Mouse (Mus musculus) heart, embryonic 14.5 days (tissue): ENCODE results near the gene Trpd52l3. TPM values are rescaled to one million over a fixed set of nuclear protein-coding genes. Genes with fewer than 3 reads are reported as not detected.

ENCODE experiments used
- ATAC-seq: fragments of 200-750 bp; cut with Nextera tagmentation; 2 replicates; pipeline ENCODE4 v1.8.0; 2017; ENCODE audit warnings: low read depth, moderate TSS enrichment; ENCODE audit not compliant: insufficient number of reproducible peaks, insufficient read depth, low FRiP score
- H3K27ac ChIP-seq, 2 experiments: fragments of 200-500 bp in 1 of 2; fragments of 300-500 bp in 1 of 2; sonication (generic) in 1 of 2; replicated peaks in 1 of 2; 2 replicates each; pipeline ENCODE4 v1.5.1; 2012 to 2014; ENCODE audit warnings: low read depth in 2 of 2, low read length in 2 of 2, control low read depth in 1 of 2, mild to moderate bottlenecking in 1 of 2, mixed read lengths in 1 of 2; ENCODE audit not compliant: control insufficient read depth in 1 of 2, insufficient read depth in 1 of 2
- H3K27me3 ChIP-seq: fragments of 300-500 bp; sonication (generic); 2 replicates; pipeline ENCODE4 v1.6.1; 2014; ENCODE audit warnings: mild to moderate bottlenecking, low read length, control low read depth; ENCODE audit not compliant: control insufficient read depth, insufficient read depth
- H3K36me3 ChIP-seq: fragments of 300-500 bp; sonication (generic); 2 replicates; pipeline ENCODE4 v1.6.1; 2014; ENCODE audit warnings: mild to moderate bottlenecking, control low read depth, low read length, mixed read lengths; ENCODE audit not compliant: control insufficient read depth, insufficient read depth
- H3K4me1 ChIP-seq, 2 experiments: fragments of 200-500 bp in 1 of 2; fragments of 300-500 bp in 1 of 2; sonication (generic) in 1 of 2; 2 replicates each; pipeline ENCODE4 v1.6.1; 2012 to 2014; ENCODE audit warnings: low read length in 2 of 2, control low read depth in 1 of 2, mixed read lengths in 1 of 2; ENCODE audit not compliant: control insufficient read depth in 2 of 2, insufficient read depth in 2 of 2
- H3K4me2 ChIP-seq: fragments of 300-500 bp; sonication (generic); 2 replicates; pipeline ENCODE4 v1.6.1; 2014; ENCODE audit warnings: mild to moderate bottlenecking, low read length
- H3K4me3 ChIP-seq, 2 experiments: fragments of 200-500 bp in 1 of 2; fragments of 300-500 bp in 1 of 2; sonication (generic) in 1 of 2; 2 replicates each; pipeline ENCODE4 v1.5.1; 2012 to 2014; ENCODE audit warnings: low read length in 2 of 2, mild to moderate bottlenecking in 2 of 2, control low read depth in 1 of 2, low read depth in 1 of 2, moderate library complexity in 1 of 2; ENCODE audit not compliant: control insufficient read depth in 1 of 2, insufficient read depth in 1 of 2
- H3K9ac ChIP-seq: fragments of 300-500 bp; sonication (generic); 2 replicates; pipeline ENCODE4 v1.6.1; 2014; ENCODE audit warnings: mild to moderate bottlenecking, low read length
- H3K9me3 ChIP-seq: fragments of 300-500 bp; sonication (generic); 2 replicates; pipeline ENCODE4 v1.6.1; 2016; ENCODE audit warnings: low read length, control low read depth; ENCODE audit not compliant: control insufficient read depth
- whole genome bisulfite sequencing: fragments of 180-500 bp; shearing (Covaris S2); extraction: QIAGEN DNeasy Blood & Tissue Kit; methylation state at CpG from one replicate; pipeline ENCODE4 v1.1.7; 2014; 5-methylcytosine and 5-hydroxymethylcytosine counted together
- polyA plus RNA-seq: library from polyadenylated mRNA; unstranded; fragments of >200 nt; fragmentation: Nextera tagmentation; extraction: Ambion mirVana; gene quantifications from 2 replicates; pipeline ENCODE4 v1.2.1, GENCODE M21; 2014

The Trpd52l3 gene
- polyA plus RNA-seq, 1 experiment from 2014 or later: not detected

GRCm38 (mm10) chr19:29978847-29979246, 24.7 kb upstream of the Trpd52l3 start:
- no peak for ATAC-seq
- Histone ChIP-seq H3K36me3 (no peaks in the 10 kb centered on the region), H3K27ac (no peak overlapping the region), H3K4me1 (no peaks in the 10 kb centered on the region), H3K9me3 (no peaks in the 10 kb centered on the region), H3K27me3 (no peaks in the 10 kb centered on the region), H3K4me2 (no peak overlapping the region), H3K9ac (no peak overlapping the region), H3K4me3 (no peak overlapping the region)
- WGBS: 54% methylated on average over 2 of the region's 2 CpGs

GRCm38 (mm10) chr19:29979452-29980089, 24.0 kb upstream of the Trpd52l3 start:
- Histone ChIP-seq H3K36me3 (no peaks in the 10 kb centered on the region), H3K27me3 (no peaks in the 10 kb centered on the region), H3K27ac (no peak overlapping the region), H3K9me3 (no peaks in the 10 kb centered on the region), H3K4me3 (no peak overlapping the region), H3K9ac (no peak overlapping the region), H3K4me2 (no peak overlapping the region), H3K4me1 (no peaks in the 10 kb centered on the region)
- ATAC-seq: no peak
- whole genome bisulfite sequencing: 69% methylated on average over 8 of the region's 8 CpGs

GRCm38 (mm10) chr19:29984208-29985005, 19.2 kb upstream of the Trpd52l3 start:
- H3K27ac ChIP-seq: no peak overlapping the region
- no peak overlapping the region for H3K4me3 ChIP-seq
- WGBS: 70% methylated on average over 16 of the region's 16 CpGs
- no peaks in the 10 kb centered on the region for H3K27me3 ChIP-seq
- ATAC-seq: no peak
- H3K9ac ChIP-seq: no peak overlapping the region
- H3K9me3 ChIP-seq: no peaks in the 10 kb centered on the region
- H3K4me1 ChIP-seq: 0 out of 4 replicates have a peak, but pooled peaks cover 2 to 4% of the 10 kb centered on the region in 2 experiments
- no peak overlapping the region for H3K4me2 ChIP-seq
- H3K36me3 ChIP-seq: no peaks in the 10 kb centered on the region

GRCm38 (mm10) chr19:29986464-29987091, 17.0 kb upstream of the Trpd52l3 start:
- no peak overlapping the region for H3K4me3 ChIP-seq
- H3K9me3 ChIP-seq: no peaks in the 10 kb centered on the region
- H3K4me1 ChIP-seq: 0 out of 4 replicates have a peak, but pooled peaks cover 2 to 4% of the 10 kb centered on the region in 2 experiments
- H3K27me3 ChIP-seq: no peaks in the 10 kb centered on the region
- H3K4me2 ChIP-seq: peak overlapping the region; percentile 50
- H3K9ac ChIP-seq: peak overlapping the region; percentile 8; the same call in 1 of the 2 replicates
- H3K36me3 ChIP-seq: no peaks in the 10 kb centered on the region
- 37% methylated on average over 12 of the region's 12 CpGs for WGBS
- H3K27ac ChIP-seq: peak overlapping the region in 1 of 2 experiments; percentile 3; a peak in 1 of 4 replicates
- ATAC-seq: no peak

GRCm38 (mm10) chr19:30000406-30001365, 2.9 kb upstream of the Trpd52l3 start:
- Histone ChIP-seq H3K4me1 (no peaks in the 10 kb centered on the region), H3K27ac (no peak overlapping the region), H3K27me3 (no peaks in the 10 kb centered on the region), H3K4me2 (no peak overlapping the region), H3K36me3 (no peaks in the 10 kb centered on the region), H3K4me3 (no peak overlapping the region), H3K9me3 (no peaks in the 10 kb centered on the region), H3K9ac (no peak overlapping the region)
- 58% methylated on average over 12 of the region's 12 CpGs for WGBS
- ATAC-seq: no peak

GRCm38 (mm10) chr19:30001550-30001949, 2.0 kb upstream of the Trpd52l3 start:
- Histone ChIP-seq H3K9ac (no peak overlapping the region), H3K4me3 (no peak overlapping the region), H3K36me3 (no peaks in the 10 kb centered on the region), H3K9me3 (no peaks in the 10 kb centered on the region), H3K4me2 (no peak overlapping the region), H3K4me1 (no peaks in the 10 kb centered on the region), H3K27me3 (no peaks in the 10 kb centered on the region), H3K27ac (no peak overlapping the region)
- 82% methylated on average over 6 of the region's 6 CpGs for WGBS
- ATAC-seq: no peak

- no peak overlapping the region for H3K4me2 ChIP-seq
- WGBS: 68% methylated on average over 3 of the region's 3 CpGs
- H3K4me3 ChIP-seq: no peak overlapping the region
- no peaks in the 10 kb centered on the region for H3K36me3 ChIP-seq
- no peaks in the 10 kb centered on the region for H3K27me3 ChIP-seq
- H3K9ac ChIP-seq: no peak overlapping the region
- H3K4me1 ChIP-seq: no peaks in the 10 kb centered on the region
- H3K9me3 ChIP-seq: no peaks in the 10 kb centered on the region
- no peak overlapping the region for H3K27ac ChIP-seq
- no peak for ATAC-seq
These were observed 2.8 kb downstream of the Trpd52l3 start for GRCm38 (mm10) chr19:30006371-30006770.
